Comparison of ENCODE assay signal across 8 mouse cellular contexts in the genomic region with DNA sequence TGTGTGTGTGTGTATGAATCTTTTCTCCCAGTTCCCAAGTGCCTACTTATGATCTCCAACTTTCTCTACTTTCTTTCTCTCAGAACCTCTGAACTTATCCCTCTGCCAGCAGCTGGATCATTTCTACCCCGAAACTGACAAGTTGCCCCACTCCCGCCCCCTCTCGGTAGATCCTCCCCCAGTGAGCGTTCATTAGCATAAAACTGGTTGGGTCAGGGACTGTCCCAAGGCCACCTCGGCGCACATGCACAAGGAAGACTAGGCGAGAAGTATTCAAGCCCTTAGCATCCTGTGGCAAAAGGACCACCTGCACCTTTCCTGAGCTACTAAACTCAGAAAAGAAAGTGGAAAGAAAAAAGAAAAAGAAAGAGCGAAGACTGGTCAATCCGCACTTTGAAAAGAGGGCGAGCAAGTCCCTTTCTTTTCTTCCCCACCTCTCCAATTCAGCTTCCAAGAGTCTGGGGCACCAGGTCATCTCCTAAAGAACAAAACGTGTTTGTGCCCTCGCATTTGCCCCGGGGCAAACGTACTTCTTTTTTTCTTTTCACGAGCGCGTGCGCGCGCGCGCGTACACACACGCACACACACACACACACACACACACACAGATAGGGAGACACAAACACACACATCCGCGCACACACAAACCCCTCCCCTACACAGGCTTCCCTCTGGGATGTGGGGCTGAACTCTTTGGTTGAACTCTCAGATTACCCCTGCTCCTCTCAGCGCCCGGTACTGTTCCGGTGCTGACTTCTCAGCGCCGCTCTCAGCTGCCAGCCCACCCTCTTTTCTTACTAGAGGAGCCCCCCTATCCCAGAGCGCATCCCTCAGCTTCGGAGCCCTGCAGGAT. TPM values are rescaled to one million over a fixed set of nuclear protein-coding genes. Genes with fewer than 3 reads are reported as not detected.
DNase-seq lines count a peak whose midpoint lies in the region; ATAC-seq and TF ChIP-seq lines count a peak whose summit lies in the region.

No protein-coding gene starts in this region.

- peak overlapping the region; percentile 80 for H3K4me3 ChIP-seq in ES-Bruce4 (ENCODE audit: low read depth, low read length)
- peak overlapping the region; percentile 82 for H3K4me3 ChIP-seq in limb, embryonic 13.5 days
- peak overlapping the region; percentile 92 for H3K4me3 ChIP-seq in midbrain, embryonic 12.5 days
- H3K4me3 ChIP-seq in stomach, embryonic 15.5 days (replicated peaks), result peak overlapping the region; percentile 75

- no peak for TF ChIP-seq POLR2A in ES-Bruce4 (IDR thresholded peaks at IDR 0.05; ENCODE audit: insufficient read depth, low read length)

- peak overlapping the region; percentile 83 for H3K4me2 ChIP-seq in limb, embryonic 13.5 days (replicated peaks)
- H3K4me2 ChIP-seq in midbrain, embryonic 12.5 days (replicated peaks), result peak overlapping the region; percentile 66
- peak overlapping the region; percentile 87 for H3K4me2 ChIP-seq in stomach, embryonic 15.5 days

- intact Hi-C loops in left cerebral cortex, postnatal 14 days (cut with DNase I), result no loop called here

- H3K4me1 ChIP-seq in ES-Bruce4 (ENCODE audit: control insufficient read depth, insufficient read depth, low read length), result no peaks in the 10 kb centered on the region
- peaks cover 17% of the 10 kb centered on the region for H3K4me1 ChIP-seq in limb, embryonic 13.5 days
- peaks cover 29% of the 10 kb centered on the region for H3K4me1 ChIP-seq in midbrain, embryonic 12.5 days
- no peaks in the 10 kb centered on the region for H3K4me1 ChIP-seq in stomach, embryonic 15.5 days

- no peaks in the 10 kb centered on the region for H3K9me3 ChIP-seq in ES-Bruce4 (replicated peaks; ENCODE audit: control insufficient read depth, insufficient read depth, low read length, poor library complexity, severe bottlenecking)
- H3K9me3 ChIP-seq in limb, embryonic 13.5 days, result no peaks in the 10 kb centered on the region
- H3K9me3 ChIP-seq in midbrain, embryonic 12.5 days, result no peaks in the 10 kb centered on the region
- H3K9me3 ChIP-seq in stomach, embryonic 15.5 days, result no peaks in the 10 kb centered on the region

- peak overlapping the region; percentile 40; the same call in 1 of the 2 replicates for H3K9ac ChIP-seq in ES-Bruce4 (ENCODE audit: low read depth, poor library complexity, severe bottlenecking)
- peak overlapping the region; percentile 93 for H3K9ac ChIP-seq in limb, embryonic 13.5 days
- H3K9ac ChIP-seq in midbrain, embryonic 12.5 days (replicated peaks), result peak overlapping the region; percentile 98
- H3K9ac ChIP-seq in stomach, embryonic 15.5 days, result peak overlapping the region; percentile 60

- no peak for TF ChIP-seq CTCF in ES-Bruce4 (IDR thresholded peaks at IDR 0.05; ENCODE audit: low read depth, low read length)

- no peak overlapping the region for H3K27ac ChIP-seq in ES-Bruce4 (ENCODE audit: insufficient read depth, low read length)
- H3K27ac ChIP-seq in limb, embryonic 13.5 days, result peak overlapping the region; percentile 93
- peak overlapping the region; percentile 97 for H3K27ac ChIP-seq in midbrain, embryonic 12.5 days (replicated peaks)
- H3K27ac ChIP-seq in stomach, embryonic 15.5 days, result peak overlapping the region; percentile 73

- no peak for TF ChIP-seq EP300 in ES-Bruce4 (IDR thresholded peaks at IDR 0.05; ENCODE audit: insufficient read depth, low read depth, low read length)

- ATAC-seq in erythroid progenitor cell, adult 5-6 weeks (replicated peaks; ENCODE audit: low FRiP score, poor library complexity, severe bottlenecking), result peak; percentile 53
- ATAC-seq in hematopoietic stem cell, adult 5-6 weeks (replicated peaks in 1 of 2; ENCODE audit: insufficient read depth in 1 of 2, low FRiP score in 2 of 2, low TSS enrichment in 1 of 2, low read depth in 1 of 2, poor library complexity in 2 of 2, severe bottlenecking in 2 of 2), result peak; percentile 50 to 61
- ATAC-seq in limb, embryonic 13.5 days (ENCODE audit: low FRiP score, low read depth), result peak; percentile 50
- ATAC-seq in midbrain, embryonic 12.5 days (ENCODE audit: low FRiP score, low read depth), result peak; percentile 31
- peak; percentile 54; the same call in 1 of the 2 replicates for ATAC-seq in stomach, embryonic 15.5 days (ENCODE audit: insufficient read depth, low FRiP score, low read depth)

- peaks cover 13% of the 10 kb centered on the region for H3K27me3 ChIP-seq in ES-Bruce4 (ENCODE audit: control insufficient read depth, insufficient read depth, low read length, poor library complexity, severe bottlenecking)
- no peaks in the 10 kb centered on the region for H3K27me3 ChIP-seq in limb, embryonic 13.5 days
- no peaks in the 10 kb centered on the region for H3K27me3 ChIP-seq in midbrain, embryonic 12.5 days
- no peaks in the 10 kb centered on the region for H3K27me3 ChIP-seq in stomach, embryonic 15.5 days (replicated peaks)

- WGBS in limb, embryonic 13.5 days, result under 1% methylated on average over 33 of the region's 33 CpGs
- WGBS in midbrain, embryonic 12.5 days, result under 1% methylated on average over 33 of the region's 33 CpGs
- 1% methylated on average over 33 of the region's 33 CpGs for WGBS in stomach, embryonic 15.5 days

- H3K36me3 ChIP-seq in ES-Bruce4 (ENCODE audit: control insufficient read depth, insufficient read depth, low read length, poor library complexity, severe bottlenecking), result no peaks in the 10 kb centered on the region
- no peaks in the 10 kb centered on the region for H3K36me3 ChIP-seq in limb, embryonic 13.5 days
- no peaks in the 10 kb centered on the region for H3K36me3 ChIP-seq in midbrain, embryonic 12.5 days
- H3K36me3 ChIP-seq in stomach, embryonic 15.5 days, result no peaks in the 10 kb centered on the region

- DNase-seq in adrenal gland, adult 8-10 months, result peak; percentile 54
- no peak for DNase-seq in left cerebral cortex, postnatal 14 days (ENCODE audit: low spot score in 2 of 2)

RNA-seq across cellular contexts. Expression of gene Dach1, which starts 2.2 kb away (rescaled TPM):
- polyA plus RNA-seq in ES-Bruce4 (2011; ENCODE audit: insufficient read depth, insufficient read length, low read depth, missing spikeins), result 0.52 and 0.59 TPM in 2 replicates
- total RNA-seq in adrenal gland, adult 8-10 months (2022), result 1 to 10 TPM; 3.1 to 5.9 (median 4.6) TPM
- 3.6 and 4.2 TPM in 2 replicates for total RNA-seq in erythroid progenitor cell, adult 5-6 weeks (2015; ENCODE audit: low replicate concordance)
- 1.2 and 2.1 TPM in 2 replicates for total RNA-seq in erythroid progenitor cell, adult 5-6 weeks (2017; ENCODE audit: low replicate concordance)
- 20.1 and 24.7 TPM in 2 replicates for total RNA-seq in hematopoietic stem cell, adult 5-6 weeks (2017)
- 10.8 and 11.5 TPM in 2 replicates for polyA plus RNA-seq in limb, embryonic 13.5 days (2015; fragmentation: Nextera tagmentation; extraction: Ambion mirVana)
- 24.4 and 24.9 TPM in 2 replicates for polyA plus RNA-seq in midbrain, embryonic 12.5 days (2016; fragmentation: Nextera tagmentation; extraction: Ambion mirVana)
- 3.6 and 3.9 TPM in 2 replicates for polyA plus RNA-seq in stomach, embryonic 15.5 days (2015; fragmentation: Nextera tagmentation; extraction: Ambion mirVana)
- 1 to 10 TPM; 4.2 to 7.2 TPM for total RNA-seq in left cerebral cortex, postnatal 14 days (2021)

Comparison
In these comparisons a context has a peak if more than half of its experiments do, and no peak if none do; other contexts are left out.
1. H3K9ac ChIP-seq: peak in every context shown above with its lines; median percentile 98 in midbrain, embryonic 12.5 days; 93 in limb, embryonic 13.5 days; 60 in stomach, embryonic 15.5 days; 40 in ES-Bruce4.